Mouse (Mus musculus) G1E (cell line): ENCODE results near the gene Btbd10. TPM values are rescaled to one million over a fixed set of nuclear protein-coding genes. Genes with fewer than 3 reads are reported as not detected.

ENCODE experiments used
- ATAC-seq: 2 replicates; pipeline ENCODE4 v1.8.0; 2016; ENCODE audit warnings: mild to moderate bottlenecking; ENCODE audit not compliant: insufficient number of reproducible peaks, poor library complexity, low FRiP score, severe bottlenecking; ENCODE audit errors: extremely low read depth
- DNase-seq: peaks from one replicate; pipeline ENCODE4 v3.0.0; 2012; ENCODE audit warnings: low spot score
- H3K27me3 ChIP-seq: 2 replicates; pipeline ENCODE4 v1.6.1; 2012; ENCODE audit warnings: mild to moderate bottlenecking, low read length, inconsistent platforms; ENCODE audit not compliant: insufficient read depth
- H3K36me3 ChIP-seq: replicated peaks from 2 replicates; pipeline ENCODE3; 2012; ENCODE audit warnings: mild to moderate bottlenecking, inconsistent platforms
- H3K4me1 ChIP-seq: 2 replicates; pipeline ENCODE4 v1.6.1; 2012; ENCODE audit warnings: low read depth, low read length, inconsistent platforms, mixed read lengths; ENCODE audit not compliant: insufficient read depth
- H3K4me3 ChIP-seq: 2 replicates; pipeline ENCODE4 v1.5.1; 2012; ENCODE audit warnings: low read depth, mild to moderate bottlenecking, inconsistent platforms, low read length, moderate library complexity, mixed read lengths
- H3K9me3 ChIP-seq: replicated peaks from 2 replicates; pipeline ENCODE4 v1.6.1; 2012; ENCODE audit warnings: inconsistent platforms
- CTCF ChIP-seq: IDR thresholded peaks from 2 replicates; pipeline ENCODE4 v1.5.1; 2012; ENCODE audit warnings: low read depth, low read length, inconsistent platforms, mixed read lengths
- GATA1 ChIP-seq: IDR thresholded peaks from 2 replicates; pipeline ENCODE4 v1.6.1; 2012; ENCODE audit warnings: borderline replicate concordance, low read length, inconsistent platforms, mixed read lengths
- GATA2 ChIP-seq: IDR thresholded peaks from 2 replicates; pipeline ENCODE4 v1.6.1; 2012; ENCODE audit warnings: low read depth, low read length, inconsistent platforms, borderline replicate concordance
- POLR2AphosphoS5 ChIP-seq: IDR thresholded peaks from 2 replicates; pipeline ENCODE4 v1.6.1; 2012; ENCODE audit warnings: low read depth, low read length, inconsistent platforms; ENCODE audit not compliant: insufficient replicate concordance
- TAL1 ChIP-seq: conservative IDR thresholded peaks from 2 replicates; pipeline ENCODE4 v1.6.1; 2012; ENCODE audit warnings: low read depth, low read length, inconsistent platforms, mixed read lengths
- polyA plus RNA-seq: library from polyadenylated mRNA; stranded (reverse); fragments of >175 nt; gene quantifications from 2 replicates; pipeline ENCODE4 v1.2.3, GENCODE M21; 2012
- total RNA-seq, 2 experiments: library from RNA; stranded (forward) in 1 of 2; stranded (reverse) in 1 of 2; fragments of 200-1000 nt in 1 of 2; fragments of >200 nt in 1 of 2; fragmentation: Nextera tagmentation in 1 of 2; gene quantifications; 2 replicates each; pipeline ENCODE4 v1.2.3; 2014 to 2017

Btbd10 gene
- total and polyA plus RNA-seq, 3 experiments, result 5.0 to 53.5 (median 40.9) TPM

GRCm38 (mm10) chr7:113285405-113285804 lies 83.8 kb downstream of the Btbd10 start:
- no peak overlapping the region for H3K4me3 ChIP-seq
- H3K4me1 ChIP-seq, result peaks cover 41% of the 10 kb centered on the region
- ATAC-seq (no peak), DNase-seq (no peak)
- no peaks in the 10 kb centered on the region for H3K9me3 ChIP-seq
- peaks cover 14% of the 10 kb centered on the region for H3K36me3 ChIP-seq
- peaks cover 4% of the 10 kb centered on the region; the same call in 1 of the 2 replicates for H3K27me3 ChIP-seq
- TF ChIP-seq TAL1 (no peak), GATA2 (no peak), GATA1 (no peak), POLR2AphosphoS5 (no peak), CTCF (no peak)

GRCm38 (mm10) chr7:113279246-113279645 lies 89.9 kb downstream of the Btbd10 start:
- Histone ChIP-seq H3K9me3 (no peaks in the 10 kb centered on the region), H3K36me3 (peaks cover 3% of the 10 kb centered on the region), H3K4me3 (no peak overlapping the region), H3K27me3 (peaks cover 3% of the 10 kb centered on the region; the same call in 1 of the 2 replicates), H3K4me1 (peaks cover 10% of the 10 kb centered on the region)
- TF ChIP-seq GATA2 (no peak), TAL1 (no peak), CTCF (no peak), POLR2AphosphoS5 (no peak)
- ATAC-seq, result no peak
- no peak for DNase-seq

GRCm38 (mm10) chr7:113278493-113278892 lies 90.7 kb downstream of the Btbd10 start:
- TF ChIP-seq POLR2AphosphoS5 (no peak), GATA1 (no peak), CTCF (no peak)
- ATAC-seq (no peak), DNase-seq (no peak)
- Histone ChIP-seq H3K36me3 (no peaks in the 10 kb centered on the region), H3K4me3 (no peak overlapping the region), H3K27me3 (0 out of 2 replicates have a peak, but pooled peaks cover 2% of the 10 kb centered on the region), H3K9me3 (no peaks in the 10 kb centered on the region), H3K4me1 (peaks cover 7% of the 10 kb centered on the region)

- TF ChIP-seq GATA1, result no peak
- TF ChIP-seq POLR2AphosphoS5, result no peak
- no peak for TF ChIP-seq TAL1
- TF ChIP-seq GATA2, result no peak
- no peak for TF ChIP-seq CTCF
- H3K9me3 ChIP-seq, result no peaks in the 10 kb centered on the region
- H3K27me3 ChIP-seq, result 0 out of 2 replicates have a peak, but pooled peaks cover 6% of the 10 kb centered on the region
- ATAC-seq (no peak), DNase-seq (no peak)
- H3K4me3 ChIP-seq, result no peak overlapping the region
- no peaks in the 10 kb centered on the region for H3K36me3 ChIP-seq
- peaks cover 7% of the 10 kb centered on the region for H3K4me1 ChIP-seq
Observed at GRCm38 (mm10) chr7:113277245-113277644, 91.9 kb downstream of the Btbd10 start.

- DNase-seq, result no peak
- Histone ChIP-seq H3K9me3 (no peaks in the 10 kb centered on the region), H3K4me1 (peaks cover 32% of the 10 kb centered on the region), H3K36me3 (no peaks in the 10 kb centered on the region), H3K4me3 (no peak overlapping the region), H3K27me3 (peaks cover 6% of the 10 kb centered on the region; the same call in 1 of the 2 replicates)
- ATAC-seq, result no peak
- no peak for TF ChIP-seq GATA1
- no peak for TF ChIP-seq POLR2AphosphoS5
- TF ChIP-seq CTCF, result no peak
- no peak for TF ChIP-seq GATA2
- TF ChIP-seq TAL1, result no peak
Observed at GRCm38 (mm10) chr7:113272338-113272997, 96.7 kb downstream of the Btbd10 start.

GRCm38 (mm10) chr7:113270991-113271390 lies 98.2 kb downstream of the Btbd10 start:
- no peak overlapping the region for H3K4me3 ChIP-seq
- no peaks in the 10 kb centered on the region for H3K36me3 ChIP-seq
- H3K27me3 ChIP-seq, result peaks cover 6% of the 10 kb centered on the region; the same call in 1 of the 2 replicates
- TF ChIP-seq CTCF (no peak), GATA2 (no peak), POLR2AphosphoS5 (no peak), GATA1 (no peak), TAL1 (no peak)
- peaks cover 43% of the 10 kb centered on the region for H3K4me1 ChIP-seq
- DNase-seq, result no peak
- ATAC-seq, result no peak
- H3K9me3 ChIP-seq, result no peaks in the 10 kb centered on the region
